Mouse (Mus musculus) MEL (cell line): ENCODE results near the gene Scfd1. TPM values are rescaled to one million over a fixed set of nuclear protein-coding genes. Genes with fewer than 3 reads are reported as not detected.

ENCODE experiments used
- DNase-seq: peaks from one replicate; pipeline ENCODE4 v3.0.0; 2011; ENCODE audit warnings: low read depth, low spot score
- H3K27ac ChIP-seq: 2 replicates; pipeline ENCODE4 v1.5.1; 2012; ENCODE audit warnings: low read depth, mild to moderate bottlenecking, control low read depth, low read length, moderate library complexity; ENCODE audit not compliant: control insufficient read depth
- H3K27me3 ChIP-seq, 2 experiments: fragments of 150-350 bp in 1 of 2; sonication (generic) in 1 of 2; 2 replicates each; pipeline ENCODE4 v1.6.1; 2012; ENCODE audit warnings: low read length in 2 of 2, mild to moderate bottlenecking in 2 of 2, improper control_type of control experiment in 1 of 2, moderate library complexity in 1 of 2; ENCODE audit not compliant: insufficient read depth in 2 of 2, control insufficient read depth in 1 of 2
- H3K36me3 ChIP-seq, 2 experiments: 2 replicates each; pipeline ENCODE4 v1.6.1; 2012 to 2014; ENCODE audit warnings: low read length in 2 of 2, improper control_type of control experiment in 1 of 2, inconsistent platforms in 1 of 2, mild to moderate bottlenecking in 1 of 2; ENCODE audit not compliant: insufficient read depth in 2 of 2, control insufficient read depth in 1 of 2
- H3K4me1 ChIP-seq, 2 experiments: fragments of 150-350 bp in 1 of 2; sonication (generic) in 1 of 2; 2 replicates each; pipeline ENCODE4 v1.6.1; 2012; ENCODE audit warnings: low read length in 2 of 2, improper control_type of control experiment in 1 of 2, mild to moderate bottlenecking in 1 of 2; ENCODE audit not compliant: insufficient read depth in 2 of 2, control insufficient read depth in 1 of 2
- H3K4me3 ChIP-seq, 2 experiments: fragments of 150-350 bp in 1 of 2; sonication (generic) in 1 of 2; 2 replicates each; pipeline ENCODE4 v1.5.1; 2012; ENCODE audit warnings: low read depth in 2 of 2, low read length in 2 of 2, mild to moderate bottlenecking in 2 of 2, moderate library complexity in 2 of 2, control low read depth in 1 of 2, improper control_type of control experiment in 1 of 2; ENCODE audit not compliant: control insufficient read depth in 1 of 2, insufficient read depth in 1 of 2
- H3K79me2 ChIP-seq: 2 replicates; pipeline ENCODE4 v1.6.1; 2012; ENCODE audit warnings: mild to moderate bottlenecking, low read length, moderate library complexity; ENCODE audit not compliant: control insufficient read depth, poor library complexity, insufficient read depth
- H3K9ac ChIP-seq: 2 replicates; pipeline ENCODE4 v1.6.1; 2012; ENCODE audit warnings: low read depth, mild to moderate bottlenecking, control low read depth, low read length, moderate library complexity; ENCODE audit not compliant: control insufficient read depth, poor library complexity, severe bottlenecking
- H3K9me3 ChIP-seq: fragments of 150-350 bp; sonication (generic); replicated peaks from 2 replicates; pipeline ENCODE4 v1.6.1; 2012; ENCODE audit warnings: mild to moderate bottlenecking, low read length, improper control_type of control experiment, moderate library complexity; ENCODE audit not compliant: insufficient read depth
- BHLHE40 ChIP-seq: IDR thresholded peaks from 2 replicates; pipeline ENCODE4 v1.6.1; 2012; ENCODE audit warnings: low read depth, mild to moderate bottlenecking, inconsistent platforms, low read length, improper control_type of control experiment, borderline replicate concordance
- CHD1 ChIP-seq: IDR thresholded peaks from 2 replicates; pipeline ENCODE4 v1.6.1; 2012; ENCODE audit warnings: low read depth, mild to moderate bottlenecking, inconsistent platforms, low read length, improper control_type of control experiment
- CHD2 ChIP-seq: IDR thresholded peaks from 2 replicates; pipeline ENCODE4 v1.6.1; 2011; ENCODE audit warnings: low read length, improper control_type of control experiment
- ELF1 ChIP-seq: IDR thresholded peaks from 2 replicates; pipeline ENCODE4 v1.6.1; 2014; ENCODE audit warnings: low read depth, mild to moderate bottlenecking, inconsistent platforms, low read length, improper control_type of control experiment, moderate library complexity
- EP300 ChIP-seq, 2 experiments: IDR thresholded peaks; 2 replicates each; pipeline ENCODE4 v1.6.1; 2011; ENCODE audit warnings: improper control_type of control experiment in 2 of 2, low read length in 2 of 2, low read depth in 1 of 2, mild to moderate bottlenecking in 1 of 2
- HCFC1 ChIP-seq: IDR thresholded peaks from 2 replicates; pipeline ENCODE4 v1.6.1; 2012; ENCODE audit warnings: low read depth, mild to moderate bottlenecking, inconsistent platforms, low read length, improper control_type of control experiment, moderate library complexity
- KAT2A ChIP-seq: conservative IDR thresholded peaks from 2 replicates; pipeline ENCODE4 v1.6.1; 2012; ENCODE audit warnings: low read depth, low read length, improper control_type of control experiment, inconsistent platforms
- MAFK ChIP-seq: IDR thresholded peaks from 2 replicates; pipeline ENCODE4 v1.6.1; 2011; ENCODE audit warnings: low read depth, mild to moderate bottlenecking, low read length, improper control_type of control experiment, borderline replicate concordance
- MAZ ChIP-seq: IDR thresholded peaks from 2 replicates; pipeline ENCODE4 v1.6.1; 2012; ENCODE audit warnings: low read depth, mild to moderate bottlenecking, inconsistent platforms, low read length, improper control_type of control experiment
- MEF2A ChIP-seq: IDR thresholded peaks from 2 replicates; pipeline ENCODE4 v1.6.1; 2014; ENCODE audit warnings: low read depth, mild to moderate bottlenecking, inconsistent platforms, low read length, improper control_type of control experiment; ENCODE audit not compliant: poor library complexity, insufficient replicate concordance, severe bottlenecking; ENCODE audit errors: extremely low read depth
- NRF1 ChIP-seq: IDR thresholded peaks from 2 replicates; pipeline ENCODE4 v1.6.1; 2014; ENCODE audit warnings: low read depth, mild to moderate bottlenecking, inconsistent platforms, low read length, improper control_type of control experiment, moderate library complexity; ENCODE audit not compliant: poor library complexity, insufficient read depth, severe bottlenecking
- POLR2AphosphoS5 ChIP-seq: IDR thresholded peaks from 2 replicates; pipeline ENCODE4 v1.6.1; 2012; ENCODE audit warnings: low read depth, borderline replicate concordance, mild to moderate bottlenecking, inconsistent platforms, low read length, moderate library complexity, mixed read lengths
- RAD21 ChIP-seq: IDR thresholded peaks from 2 replicates; pipeline ENCODE4 v1.6.1; 2011; ENCODE audit warnings: mild to moderate bottlenecking, low read depth, low read length, improper control_type of control experiment
- SMC3 ChIP-seq: IDR thresholded peaks from 2 replicates; pipeline ENCODE4 v1.6.1; 2011; ENCODE audit warnings: low read depth, low read length, improper control_type of control experiment
- TAL1 ChIP-seq: IDR thresholded peaks from 2 replicates; pipeline ENCODE4 v1.6.1; 2012; ENCODE audit warnings: mild to moderate bottlenecking, inconsistent platforms, low read length, moderate library complexity, mixed read lengths
- TCF12 ChIP-seq: IDR thresholded peaks from 2 replicates; pipeline ENCODE4 v1.6.1; 2014; ENCODE audit warnings: low read depth, mild to moderate bottlenecking, inconsistent platforms, low read length, improper control_type of control experiment, moderate library complexity
- UBTF ChIP-seq: IDR thresholded peaks from 2 replicates; pipeline ENCODE4 v1.6.1; 2012; ENCODE audit warnings: low read depth, mild to moderate bottlenecking, inconsistent platforms, low read length, improper control_type of control experiment, moderate library complexity, borderline replicate concordance; ENCODE audit not compliant: insufficient read depth
- USF1 ChIP-seq: IDR thresholded peaks from 2 replicates; pipeline ENCODE4 v1.6.1; 2014; ENCODE audit warnings: low read depth, mild to moderate bottlenecking, inconsistent platforms, low read length, improper control_type of control experiment, moderate library complexity
- ZC3H11A ChIP-seq: IDR thresholded peaks from 2 replicates; pipeline ENCODE4 v1.6.1; 2012; ENCODE audit warnings: low read depth, mild to moderate bottlenecking, inconsistent platforms, low read length, improper control_type of control experiment
- ZMIZ1 ChIP-seq: IDR thresholded peaks from 2 replicates; pipeline ENCODE4 v1.6.1; 2012; ENCODE audit warnings: low read depth, mild to moderate bottlenecking, inconsistent platforms, low read length, improper control_type of control experiment, moderate library complexity
- ZNF384 ChIP-seq: IDR thresholded peaks from 2 replicates; pipeline ENCODE4 v1.6.1; 2012; ENCODE audit warnings: low read depth, mild to moderate bottlenecking, inconsistent platforms, low read length, improper control_type of control experiment
- polyA plus RNA-seq, 2 experiments: library from polyadenylated mRNA; stranded (reverse) in 1 of 2; unstranded in 1 of 2; fragments of >175 nt in 1 of 2; fragments of >200 nt in 1 of 2; gene quantifications; 2 replicates each; pipeline versions ENCODE4 v1.2.1 to v1.2.4; 2012; ENCODE audit warnings: low replicate concordance in 2 of 2, low read depth in 1 of 2; ENCODE audit not compliant: insufficient read length in 2 of 2, insufficient read depth in 1 of 2, missing spikeins in 1 of 2
- total RNA-seq: library from RNA; depleted of rRNA; stranded (reverse); fragments of 300-350 nt; gene quantifications from 2 replicates; pipeline ENCODE4 v1.2.3, GENCODE M21; 2012

The Scfd1 gene
- total and polyA plus RNA-seq, 3 experiments = 28.0 to 35.4 TPM; not detected in 1

GRCm38 (mm10) chr12:51368504-51368903 is 8.8 kb upstream of the Scfd1 start:
- no peak overlapping the region for H3K4me3 ChIP-seq
- no peaks in the 10 kb centered on the region for H3K27me3 ChIP-seq
- no peak for DNase-seq
- H3K4me1 ChIP-seq = no peaks in the 10 kb centered on the region
- peaks cover 0 to 59% of the 10 kb centered on the region in 2 experiments; a peak in 2 of 4 replicates for H3K36me3 ChIP-seq
- no peaks in the 10 kb centered on the region for H3K9me3 ChIP-seq
- H3K9ac ChIP-seq = no peak overlapping the region
- no peak for TF ChIP-seq ZC3H11A
- TF ChIP-seq BHLHE40 = no peak
- no peak for TF ChIP-seq CHD2
- no peak for TF ChIP-seq ZMIZ1
- no peak for TF ChIP-seq UBTF
- no peak for TF ChIP-seq RAD21
- TF ChIP-seq ZNF384 = no peak
- no peak for TF ChIP-seq EP300 (IDR thresholded peaks at IDR 0.05; ENCODE audit: low read depth in 1 of 2, low read length in 2 of 2)
- TF ChIP-seq POLR2AphosphoS5 = no peak
- no peak for TF ChIP-seq NRF1
- TF ChIP-seq CHD1 = no peak
- TF ChIP-seq MAZ = no peak
- no peak for TF ChIP-seq HCFC1
- TF ChIP-seq KAT2A = no peak
- no peak for TF ChIP-seq MEF2A
- no peak for TF ChIP-seq TCF12
- no peak for TF ChIP-seq USF1
- no peaks in the 10 kb centered on the region for H3K79me2 ChIP-seq
- H3K27ac ChIP-seq = no peak overlapping the region

- Histone ChIP-seq H3K9ac (peak overlapping the region; percentile 82), H3K27me3 (no peaks in the 10 kb centered on the region), H3K4me1 (no peaks in the 10 kb centered on the region; a peak in 1 of 4 replicates), H3K27ac (peak overlapping the region; percentile 76), H3K9me3 (no peaks in the 10 kb centered on the region), H3K36me3 (peaks cover 2 to 15% of the 10 kb centered on the region in 2 experiments), H3K79me2 (peaks cover 9% of the 10 kb centered on the region), H3K4me3 (peak overlapping the region; percentile 82 to 85)
- TF ChIP-seq ELF1 = no peak
- TF ChIP-seq CHD1 = 0 out of 2 replicates have a peak, but pooled peaks have one; percentile 80
- TF ChIP-seq TAL1 = no peak
- 0 out of 2 replicates have a peak, but pooled peaks have one; percentile 3 for TF ChIP-seq ZNF384
- no peak for TF ChIP-seq POLR2AphosphoS5
- TF ChIP-seq SMC3 = no peak
- TF ChIP-seq TCF12 = no peak
- TF ChIP-seq MAFK = no peak
- no peak for TF ChIP-seq ZC3H11A
- TF ChIP-seq RAD21 = no peak
- DNase-seq = no peak
Measured at GRCm38 (mm10) chr12:51377888-51378190, 529 bp downstream of the Scfd1 start.
